Comparison of ENCODE assay signal across 17 mouse cellular contexts in the genomic region with DNA sequence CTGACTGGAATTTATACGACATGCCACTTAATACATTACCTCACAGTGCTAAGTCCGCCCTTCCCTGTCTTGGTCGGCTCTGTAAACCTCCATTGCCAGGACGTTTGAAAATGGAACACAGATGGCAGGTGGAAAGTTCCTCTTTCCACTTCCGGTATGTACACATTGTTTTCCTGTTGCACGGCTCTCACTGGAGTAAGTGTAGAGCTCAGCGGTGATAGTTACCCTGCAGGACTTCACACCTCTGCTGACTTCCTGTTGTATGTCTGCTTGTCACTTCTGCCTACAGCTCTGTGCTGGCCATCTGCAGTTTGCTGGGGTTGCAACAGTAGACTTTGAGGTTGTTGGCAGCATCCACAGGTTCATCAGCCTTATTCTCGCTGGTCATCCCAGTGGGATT.
"Had no signal": no experiment of that assay in that cellular context is flagged by ENCODE, and none has a peak within 500 bp of the region (broad histone marks: within the 10 kb centered on the region; RNA-seq: fewer than 3 reads in every experiment).

No protein-coding gene starts in this region.

- H3K27ac ChIP-seq: kidney, postnatal 0 days; layer of hippocampus, adult 2 months; limb, embryonic 12.5 days; liver, embryonic 14.5 days; neural tube, embryonic 13.5 days; stomach, postnatal 0 days had no signal

- DNase-seq: kidney, adult 11 months; kidney, adult 9 months; kidney, postnatal 36 days; lung, adult 2 months; lung, postnatal 36 days; right cerebral cortex, postnatal 14 days; thymus, postnatal 25 days had no signal

- H3K4me2 ChIP-seq: limb, embryonic 12.5 days; midbrain, embryonic 11.5 days; neural tube, embryonic 13.5 days had no signal

- H3K4me3 ChIP-seq: layer of hippocampus, adult 2 months; limb, embryonic 12.5 days; megakaryocyte, embryonic 14.5 days; neural tube, embryonic 13.5 days had no signal

- ATAC-seq: lung, postnatal 0 days; midbrain, embryonic 16.5 days had no signal

- H3K4me1 ChIP-seq: limb, embryonic 12.5 days; megakaryocyte, embryonic 14.5 days; neural tube, embryonic 13.5 days had no signal

- H3K27me3 ChIP-seq: limb, embryonic 12.5 days; megakaryocyte, embryonic 14.5 days; neural tube, embryonic 13.5 days had no signal

- H3K9me3 ChIP-seq: limb, embryonic 12.5 days; neural tube, embryonic 13.5 days had no signal

- H3K36me3 ChIP-seq: limb, embryonic 12.5 days; neural tube, embryonic 13.5 days had no signal

- H3K9ac ChIP-seq: limb, embryonic 12.5 days; liver, embryonic 14.5 days; neural tube, embryonic 13.5 days had no signal
